Mouse (Mus musculus): Measurements from ENCODE around the gene Garnl3. TPM values are rescaled to one million over a fixed set of nuclear protein-coding genes. Genes with fewer than 3 reads are reported as not detected.

Gene Garnl3
- polyA plus RNA-seq, 1 experiment from 2014 or later, result 11.1 TPM

- Histone ChIP-seq H3K4me2 (peak overlapping the region; percentile 90), H3K4me1 (ENCODE audit: insufficient read depth) (peaks cover 11% of the 10 kb centered on the region), H3K36me3 (ENCODE audit: insufficient read depth) (peaks cover 31% of the 10 kb centered on the region), H3K27ac (ENCODE audit: low read depth) (peak overlapping the region; percentile 94; the same call in 1 of the 2 replicates), H3K9ac (peak overlapping the region; percentile 99), H3K4me3 (ENCODE audit: low read depth, low read length) (peak overlapping the region; percentile 97), H3K9me3 (ENCODE audit: low read depth, low read length) (no peaks in the 10 kb centered on the region), H3K27me3 (ENCODE audit: insufficient read depth, low read length) (no peaks in the 10 kb centered on the region)
- TF ChIP-seq CTCF (IDR thresholded peaks at IDR 0.05; ENCODE audit: low read depth), result no peak
- 4% methylated on average over 9 of the region's 9 CpGs for WGBS
- no peak for DNase-seq
- no peak for ATAC-seq (ENCODE audit: insufficient read depth)
Observed at GRCm38 (mm10) chr2:32962875-32963220, 168.6 kb downstream of the Garnl3 start.

DNA sequence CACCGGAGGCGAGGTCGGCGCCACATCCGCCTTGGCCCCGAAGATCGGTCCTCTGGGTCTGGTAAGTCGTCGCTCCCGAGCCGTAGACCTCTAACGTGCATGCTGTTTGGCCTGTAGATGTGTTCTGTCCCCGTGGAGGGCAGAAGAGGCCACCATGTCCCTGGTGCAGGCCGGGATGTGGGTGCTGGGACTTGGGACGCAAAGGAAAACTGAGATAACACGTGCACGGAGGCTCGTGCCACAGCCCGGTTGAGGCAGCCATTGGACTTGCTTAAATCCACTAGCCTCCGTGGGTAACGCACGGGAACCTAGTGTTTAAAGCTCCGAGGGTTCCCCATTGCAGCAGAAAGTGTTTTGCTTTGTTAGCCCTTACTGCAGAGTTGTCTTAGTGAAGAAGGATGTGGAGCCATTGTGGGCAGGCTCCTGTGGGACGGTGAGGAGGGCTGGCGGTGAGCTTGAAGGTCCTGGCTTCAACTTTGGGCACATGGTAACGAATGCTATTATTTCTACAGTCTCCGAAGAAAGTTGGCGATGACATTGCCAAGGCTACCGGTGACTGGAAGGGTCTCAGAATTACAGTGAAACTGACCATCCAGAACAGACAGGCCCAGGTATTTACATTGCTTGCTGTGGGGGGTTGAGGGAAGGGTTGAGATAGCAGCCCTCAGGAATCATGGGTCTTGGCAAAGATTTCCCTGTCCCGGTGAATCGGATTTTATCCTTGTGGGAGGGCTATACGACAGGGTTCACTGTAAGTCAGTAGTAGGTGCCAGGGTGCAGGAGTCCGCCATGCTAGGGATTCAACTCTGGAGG is 169.2 kb downstream of the Garnl3 start:
- Histone ChIP-seq H3K27ac (ENCODE audit: low read depth) (peak overlapping the region; percentile 94), H3K36me3 (ENCODE audit: insufficient read depth) (peaks cover 31% of the 10 kb centered on the region), H3K4me3 (ENCODE audit: low read depth, low read length) (peak overlapping the region; percentile 97), H3K27me3 (ENCODE audit: insufficient read depth, low read length) (no peaks in the 10 kb centered on the region), H3K4me2 (peak overlapping the region; percentile 90), H3K9me3 (ENCODE audit: low read depth, low read length) (no peaks in the 10 kb centered on the region), H3K4me1 (ENCODE audit: insufficient read depth) (peaks cover 8% of the 10 kb centered on the region), H3K9ac (peak overlapping the region; percentile 99)
- no peak for TF ChIP-seq CTCF (IDR thresholded peaks at IDR 0.05; ENCODE audit: low read depth)
- WGBS, result under 1% methylated on average over 33 of the region's 33 CpGs
- peak; percentile 35 for DNase-seq
- no peak for ATAC-seq (ENCODE audit: insufficient read depth)

DNA sequence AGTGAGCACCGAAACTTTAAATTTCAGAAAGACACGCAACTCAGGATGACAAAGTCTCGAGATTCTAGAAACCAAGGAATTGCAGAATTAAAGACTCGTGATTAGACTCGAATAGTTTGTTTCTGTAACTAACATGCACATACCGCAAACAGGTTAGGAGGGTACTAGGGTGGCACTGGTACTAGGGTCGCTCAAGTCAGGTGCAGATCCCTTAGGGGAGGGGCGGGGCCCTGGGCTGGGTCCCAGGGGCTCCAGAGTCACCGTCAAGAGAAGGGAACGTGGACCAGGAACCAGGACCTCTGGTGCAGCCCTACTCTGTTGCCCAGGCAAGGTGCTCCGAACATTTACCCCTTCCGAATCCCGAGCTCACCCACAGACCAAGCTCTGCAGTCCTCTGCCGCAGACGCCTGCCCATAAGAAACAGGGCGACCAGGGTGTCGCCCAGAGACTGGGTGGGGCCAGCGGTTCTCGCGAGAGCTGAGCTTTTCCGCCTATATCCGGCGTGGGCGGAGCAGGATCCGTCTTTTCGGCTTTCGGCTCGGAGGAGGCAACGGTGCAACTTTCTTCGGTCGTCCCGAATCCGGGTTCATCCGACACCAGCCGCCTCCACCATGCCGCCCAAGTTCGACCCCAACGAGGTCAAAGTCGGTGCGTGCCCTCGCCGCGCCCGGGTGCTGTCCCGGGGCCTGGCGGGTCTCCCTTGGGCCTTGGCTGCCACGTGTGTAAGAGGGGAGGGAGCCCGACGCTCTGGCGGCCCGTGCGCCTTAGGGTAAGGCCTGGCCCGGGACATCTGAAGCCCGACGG is 170.1 kb downstream of the Garnl3 start, which contains the start of the genes Rpl12 and Lrsam1:
Rpl12 (plus strand) TSS at position 368 of the 804 bp plus-strand sequence.
Lrsam1 (minus strand) TSS at position 423 of the 804 bp plus-strand sequence.
- H3K9me3 ChIP-seq (ENCODE audit: low read depth, low read length), result no peaks in the 10 kb centered on the region
- H3K4me3 ChIP-seq (ENCODE audit: low read depth, low read length), result peak within 1 kb of the TSS; percentile 97
- H3K36me3 ChIP-seq (ENCODE audit: insufficient read depth), result peaks cover 31% of the 10 kb centered on the region
- peak within 1 kb of the TSS; percentile 94 for H3K27ac ChIP-seq (ENCODE audit: low read depth)
- WGBS, result 3% methylated on average over 55 of the region's 55 CpGs
- H3K27me3 ChIP-seq (ENCODE audit: insufficient read depth, low read length), result no peaks in the 10 kb centered on the region
- peak within 1 kb of the TSS; percentile 90 for H3K4me2 ChIP-seq
- ATAC-seq (ENCODE audit: insufficient read depth), result peak; percentile 92
- no peak for TF ChIP-seq CTCF (IDR thresholded peaks at IDR 0.05; ENCODE audit: low read depth)
- H3K4me1 ChIP-seq (ENCODE audit: insufficient read depth), result peaks cover 8% of the 10 kb centered on the region
- DNase-seq, result peak; percentile 99
- peak within 1 kb of the TSS; percentile 99 for H3K9ac ChIP-seq

DNA sequence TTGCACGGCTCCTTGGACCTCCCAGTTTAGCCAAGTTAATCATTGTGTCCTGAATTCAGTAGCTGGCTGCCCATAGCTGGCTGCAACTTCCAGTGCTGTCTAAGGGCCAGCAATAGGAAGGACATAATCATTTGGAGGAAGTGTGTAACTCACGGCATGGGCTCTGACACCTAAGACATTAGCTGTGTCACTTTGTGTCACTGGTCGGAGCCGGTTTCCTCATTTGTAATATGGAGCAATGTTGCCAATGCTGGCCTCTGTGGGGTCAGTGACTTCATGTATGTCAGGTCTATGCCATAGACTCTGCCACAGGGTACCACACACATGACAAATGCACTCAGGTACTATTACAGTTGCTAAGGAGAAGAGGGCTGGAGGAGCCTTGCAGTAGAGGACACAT is 171.2 kb downstream of the Garnl3 start:
- DNase-seq, result no peak
- WGBS, result 83% methylated on average over 4 of the region's 4 CpGs
- Histone ChIP-seq H3K27me3 (ENCODE audit: insufficient read depth, low read length) (no peaks in the 10 kb centered on the region), H3K36me3 (ENCODE audit: insufficient read depth) (peaks cover 31% of the 10 kb centered on the region), H3K9me3 (ENCODE audit: low read depth, low read length) (no peaks in the 10 kb centered on the region), H3K4me2 (peak overlapping the region; percentile 90), H3K4me3 (ENCODE audit: low read depth, low read length) (peak overlapping the region; percentile 97; the same call in 1 of the 2 replicates), H3K9ac (peak overlapping the region; percentile 99; the same call in 1 of the 2 replicates), H3K4me1 (ENCODE audit: insufficient read depth) (peaks cover 8% of the 10 kb centered on the region), H3K27ac (ENCODE audit: low read depth) (no peak overlapping the region)
- no peak for TF ChIP-seq CTCF (IDR thresholded peaks at IDR 0.05; ENCODE audit: low read depth)
- ATAC-seq (ENCODE audit: insufficient read depth), result no peak

- WGBS, result 49% methylated on average over 8 of the region's 8 CpGs
- peak; percentile 48 for DNase-seq
Observed at GRCm38 (mm10) chr2:32957344-32957743, 174.1 kb downstream of the Garnl3 start.

GRCm38 (mm10) chr2:32954581-32954980 is 176.9 kb downstream of the Garnl3 start:
- Histone ChIP-seq H3K4me1 (ENCODE audit: insufficient read depth) (no peaks in the 10 kb centered on the region), H3K36me3 (ENCODE audit: insufficient read depth) (peaks cover 21% of the 10 kb centered on the region; the same call in 1 of the 2 replicates), H3K4me3 (ENCODE audit: low read depth, low read length) (no peak overlapping the region), H3K9ac (no peak overlapping the region), H3K9me3 (ENCODE audit: low read depth, low read length) (no peaks in the 10 kb centered on the region; the same call in 1 of the 2 replicates), H3K4me2 (no peak overlapping the region), H3K27me3 (ENCODE audit: insufficient read depth, low read length) (no peaks in the 10 kb centered on the region), H3K27ac (ENCODE audit: low read depth) (no peak overlapping the region)
- DNase-seq (no peak), ATAC-seq (ENCODE audit: insufficient read depth) (no peak)
- TF ChIP-seq CTCF (IDR thresholded peaks at IDR 0.05; ENCODE audit: low read depth), result peak; percentile 38
- WGBS, result 88% methylated on average over 2 of the region's 2 CpGs

More at GRCm38 (mm10) chr2:32957344-32957743, 174.1 kb downstream of the Garnl3 start:
- TF ChIP-seq CTCF (IDR thresholded peaks at IDR 0.05; ENCODE audit: low read depth), result peak; percentile 19; the same call in 1 of the 2 replicates
- no peak overlapping the region for H3K4me3 ChIP-seq (ENCODE audit: low read depth, low read length)
- H3K4me2 ChIP-seq, result no peak overlapping the region
- no peak overlapping the region for H3K9ac ChIP-seq
- H3K36me3 ChIP-seq (ENCODE audit: insufficient read depth), result peaks cover 16% of the 10 kb centered on the region
- H3K9me3 ChIP-seq (ENCODE audit: low read depth, low read length), result no peaks in the 10 kb centered on the region; the same call in 1 of the 2 replicates
- peaks cover 5% of the 10 kb centered on the region for H3K4me1 ChIP-seq (ENCODE audit: insufficient read depth)
- H3K27me3 ChIP-seq (ENCODE audit: insufficient read depth, low read length), result no peaks in the 10 kb centered on the region
- no peak for ATAC-seq (ENCODE audit: insufficient read depth)
- no peak overlapping the region for H3K27ac ChIP-seq (ENCODE audit: low read depth)

Measured in lung, embryonic 14.5 days (tissue).